Mouse (Mus musculus) CH12.LX (cell line): Measurements from ENCODE around the gene Acot7. TPM values are rescaled to one million over a fixed set of nuclear protein-coding genes. Genes with fewer than 3 reads are reported as not detected.

ENCODE experiments used
- DNase-seq: peaks from one replicate; pipeline ENCODE4 v3.0.0-alpha.2; 2013; ENCODE audit errors: extremely low read depth
- H3K27ac ChIP-seq: 2 replicates; pipeline ENCODE4 v1.5.1; 2012; ENCODE audit warnings: low read depth, mild to moderate bottlenecking, control low read depth, moderate library complexity; ENCODE audit not compliant: insufficient read depth
- H3K27me3 ChIP-seq: replicated peaks from 2 replicates; pipeline ENCODE3; 2012; ENCODE audit warnings: inconsistent platforms
- H3K36me3 ChIP-seq, 2 experiments: replicated peaks in 1 of 2; 2 replicates each; pipeline versions ENCODE3 to v1.6.1; 2012; ENCODE audit warnings: inconsistent platforms in 1 of 2, low read length in 1 of 2, mild to moderate bottlenecking in 1 of 2, mixed read lengths in 1 of 2, moderate library complexity in 1 of 2; ENCODE audit not compliant: control insufficient read depth in 1 of 2, insufficient read depth in 1 of 2
- H3K4me1 ChIP-seq, 2 experiments: 2 replicates each; pipeline ENCODE4 v1.6.1; 2012; ENCODE audit warnings: inconsistent platforms in 1 of 2, moderate library complexity in 1 of 2; ENCODE audit not compliant: insufficient read depth in 2 of 2, control insufficient read depth in 1 of 2
- H3K4me2 ChIP-seq: 2 replicates; pipeline ENCODE4 v1.6.1; 2012; ENCODE audit warnings: low read depth, mild to moderate bottlenecking, control low read depth; ENCODE audit not compliant: poor library complexity, insufficient read depth, severe bottlenecking
- H3K4me3 ChIP-seq, 3 experiments: fragments of 150-350 bp in 1 of 3; sonication (generic) in 1 of 3; replicated peaks in 1 of 3; 2 replicates each; pipeline versions ENCODE3 to v1.5.1; 2011 to 2012; ENCODE audit warnings: low read depth in 2 of 3, low read length in 2 of 3, mild to moderate bottlenecking in 2 of 3, moderate library complexity in 2 of 3, control low read depth in 1 of 3, improper control_type of control experiment in 1 of 3, inconsistent platforms in 1 of 3, mixed read lengths in 1 of 3; ENCODE audit not compliant: poor library complexity in 1 of 3
- H3K79me2 ChIP-seq: replicated peaks from 2 replicates; pipeline ENCODE4 v1.6.1; 2012; ENCODE audit warnings: mild to moderate bottlenecking, moderate library complexity; ENCODE audit not compliant: control insufficient read depth, poor library complexity, insufficient read depth, severe bottlenecking; ENCODE audit errors: extremely low read depth
- H3K9ac ChIP-seq: 2 replicates; pipeline ENCODE4 v1.6.1; 2012; ENCODE audit warnings: low read depth, mild to moderate bottlenecking, control low read depth, moderate library complexity; ENCODE audit not compliant: insufficient read depth
- H3K9me3 ChIP-seq: replicated peaks from 2 replicates; pipeline ENCODE3; 2012; ENCODE audit warnings: low read length, inconsistent platforms, mixed read lengths
- BHLHE40 ChIP-seq: IDR thresholded peaks from 2 replicates; pipeline ENCODE4 v1.6.1; 2011; ENCODE audit warnings: mild to moderate bottlenecking, low read depth, low read length, improper control_type of control experiment
- CHD1 ChIP-seq: IDR thresholded peaks from 2 replicates; pipeline ENCODE4 v1.6.1; 2012; ENCODE audit warnings: low read depth, low read length, improper control_type of control experiment, inconsistent platforms
- CHD2 ChIP-seq: IDR thresholded peaks from 2 replicates; pipeline ENCODE4 v1.6.1; 2011; ENCODE audit warnings: low read length, improper control_type of control experiment
- CTCF ChIP-seq, 2 experiments: IDR thresholded peaks in 1 of 2; conservative IDR thresholded peaks in 1 of 2; 2 replicates each; pipeline ENCODE4 v1.5.1; 2011 to 2012; ENCODE audit warnings: low read depth in 2 of 2, low read length in 2 of 2, improper control_type of control experiment in 1 of 2, inconsistent platforms in 1 of 2, mild to moderate bottlenecking in 1 of 2, moderate library complexity in 1 of 2
- E2F4 ChIP-seq: IDR thresholded peaks from 2 replicates; pipeline ENCODE4 v1.6.1; 2011; ENCODE audit warnings: low read depth, low read length, improper control_type of control experiment; ENCODE audit not compliant: insufficient replicate concordance
- EP300 ChIP-seq: IDR thresholded peaks from 2 replicates; pipeline ENCODE4 v1.6.1; 2011; ENCODE audit warnings: low read length, improper control_type of control experiment
- ETS1 ChIP-seq: conservative IDR thresholded peaks from 2 replicates; pipeline ENCODE4 v1.6.1; 2012; ENCODE audit warnings: low read depth, mild to moderate bottlenecking, inconsistent platforms, low read length, improper control_type of control experiment, moderate library complexity
- HCFC1 ChIP-seq: IDR thresholded peaks from 2 replicates; pipeline ENCODE4 v1.6.1; 2012; ENCODE audit warnings: low read depth, mild to moderate bottlenecking, inconsistent platforms, low read length, improper control_type of control experiment
- IRF4 ChIP-seq: IDR thresholded peaks from 2 replicates; pipeline ENCODE4 v1.6.1; 2014; ENCODE audit warnings: low read depth, mild to moderate bottlenecking, inconsistent platforms, low read length, improper control_type of control experiment
- JUN ChIP-seq: IDR thresholded peaks from 2 replicates; pipeline ENCODE4 v1.6.1; 2011; ENCODE audit warnings: low read depth, mild to moderate bottlenecking, low read length, improper control_type of control experiment, moderate library complexity; ENCODE audit not compliant: insufficient read depth
- KAT2A ChIP-seq: IDR thresholded peaks from 2 replicates; pipeline ENCODE4 v1.6.1; 2012; ENCODE audit warnings: low read length, improper control_type of control experiment, inconsistent platforms; ENCODE audit not compliant: insufficient replicate concordance
- MAFK ChIP-seq: IDR thresholded peaks from 2 replicates; pipeline ENCODE4 v1.6.1; 2011; ENCODE audit warnings: low read length, improper control_type of control experiment; ENCODE audit not compliant: insufficient replicate concordance
- MEF2A ChIP-seq: IDR thresholded peaks from 2 replicates; pipeline ENCODE4 v1.6.1; 2014; ENCODE audit warnings: low read depth, mild to moderate bottlenecking, inconsistent platforms, low read length, improper control_type of control experiment, borderline replicate concordance
- MYC ChIP-seq: IDR thresholded peaks from 2 replicates; pipeline ENCODE4 v1.6.1; 2011; ENCODE audit warnings: low read depth, mild to moderate bottlenecking, improper control_type of control experiment, low read length
- NELFE ChIP-seq: IDR thresholded peaks from 2 replicates; pipeline ENCODE4 v1.6.1; 2011; ENCODE audit warnings: low read depth, low read length, improper control_type of control experiment
- POLR2A ChIP-seq: IDR thresholded peaks from 2 replicates; pipeline ENCODE4 v1.6.1; 2011; ENCODE audit warnings: low read depth, mild to moderate bottlenecking, improper control_type of control experiment, low read length
- RCOR1 ChIP-seq: conservative IDR thresholded peaks from 2 replicates; pipeline ENCODE4 v1.6.1; 2012; ENCODE audit warnings: low read depth, mild to moderate bottlenecking, inconsistent platforms, low read length, improper control_type of control experiment
- SMC3 ChIP-seq: IDR thresholded peaks from 2 replicates; pipeline ENCODE4 v1.6.1; 2011; ENCODE audit warnings: low read depth, low read length, improper control_type of control experiment
- TCF12 ChIP-seq: IDR thresholded peaks from 2 replicates; pipeline ENCODE4 v1.6.1; 2014; ENCODE audit warnings: low read depth, mild to moderate bottlenecking, inconsistent platforms, low read length, improper control_type of control experiment
- UBTF ChIP-seq: IDR thresholded peaks from 2 replicates; pipeline ENCODE4 v1.6.1; 2012; ENCODE audit warnings: low read depth, mild to moderate bottlenecking, inconsistent platforms, low read length, improper control_type of control experiment, moderate library complexity
- USF2 ChIP-seq: conservative IDR thresholded peaks from 2 replicates; pipeline ENCODE4 v1.6.1; 2011; ENCODE audit warnings: low read depth, low read length, improper control_type of control experiment
- ZKSCAN1 ChIP-seq: IDR thresholded peaks from 2 replicates; pipeline ENCODE4 v1.6.1; 2012; ENCODE audit warnings: low read depth, inconsistent platforms, low read length, improper control_type of control experiment, borderline replicate concordance
- ZNF384 ChIP-seq: IDR thresholded peaks from 2 replicates; pipeline ENCODE4 v1.6.1; 2012; ENCODE audit warnings: low read depth, low read length, improper control_type of control experiment, inconsistent platforms
- dilution Hi-C: fragments of 300-500 bp; cut with MboI; formaldehyde crosslinking; loops from 2 replicates; pipeline ENCODE4 v1.14.3; 2020; ENCODE audit warnings: low sequenced_read_pairs; ENCODE audit not compliant: extremely low pct_unique_long_range_greater_than_20kb, extremely low pct_ligation_motif_present
- in situ Hi-C: fragments of 300-500 bp; cut with MboI; formaldehyde crosslinking; loops from 3 replicates; pipeline ENCODE4 v1.14.3; 2019; ENCODE audit warnings: low sequenced_read_pairs, low pct_ligation_motif_present, low pct_unique_long_range_greater_than_20kb, mixed read lengths
- polyA plus RNA-seq: library from polyadenylated mRNA; unstranded; fragments of >175 nt; gene quantifications from 2 replicates; pipeline ENCODE4 v1.2.1, GENCODE M21; 2012; ENCODE audit warnings: low read depth; ENCODE audit not compliant: insufficient read length
- total RNA-seq, 2 experiments: library from RNA; depleted of rRNA; stranded (reverse); fragments of 300-350 nt in 1 of 2; fragments of >200 nt in 1 of 2; gene quantifications; 2 replicates each; pipeline ENCODE4 v1.2.3; 2012 to 2014

Acot7 gene
- total and polyA plus RNA-seq, 3 experiments = 29.0 to 71.1 (median 61.6) TPM

DNA sequence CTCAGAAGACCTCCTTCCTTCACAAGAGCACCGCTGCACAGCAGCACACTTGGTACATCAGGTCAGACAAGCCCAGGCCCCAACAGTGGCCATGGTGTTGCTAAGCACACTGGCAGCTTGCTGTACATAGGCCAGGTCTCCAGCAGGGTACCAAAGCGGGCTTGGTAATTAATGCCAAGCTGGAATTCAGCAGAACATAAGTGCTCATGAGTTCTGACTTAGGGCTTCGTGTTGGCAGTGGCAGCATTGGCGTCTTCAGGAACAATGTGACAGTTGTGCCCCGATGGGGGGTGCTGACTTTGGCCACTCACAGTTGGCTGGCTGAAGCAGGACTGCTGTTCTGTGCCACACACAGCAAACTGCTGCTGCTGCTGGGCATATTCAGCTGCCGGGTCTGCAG lies 126.8 kb downstream of the Acot7 start:
- Histone ChIP-seq H3K27ac (no peak overlapping the region), H3K79me2 (no peaks in the 10 kb centered on the region), H3K9ac (no peak overlapping the region), H3K27me3 (no peaks in the 10 kb centered on the region), H3K4me1 (peaks cover 0 to 6% of the 10 kb centered on the region in 2 experiments; a peak in 1 of 4 replicates), H3K36me3 (peaks cover 47 to 91% of the 10 kb centered on the region in 2 experiments), H3K9me3 (no peaks in the 10 kb centered on the region), H3K4me3 (no peak overlapping the region), H3K4me2 (no peak overlapping the region)
- dilution Hi-C loops = no loop called here
- no peak for DNase-seq
- in situ Hi-C loops = no loop called here
- TF ChIP-seq CTCF (conservative IDR thresholded peaks at IDR 0.05 in 1 of 2, IDR thresholded peaks at IDR 0.05 in 1 of 2; ENCODE audit: low read depth in 2 of 2, low read length in 2 of 2) = no peak
- TF ChIP-seq EP300 = no peak
- TF ChIP-seq JUN = no peak
- no peak for TF ChIP-seq CHD2
- no peak for TF ChIP-seq E2F4
- TF ChIP-seq TCF12 = no peak
- TF ChIP-seq HCFC1 = no peak
- TF ChIP-seq UBTF = no peak

DNA sequence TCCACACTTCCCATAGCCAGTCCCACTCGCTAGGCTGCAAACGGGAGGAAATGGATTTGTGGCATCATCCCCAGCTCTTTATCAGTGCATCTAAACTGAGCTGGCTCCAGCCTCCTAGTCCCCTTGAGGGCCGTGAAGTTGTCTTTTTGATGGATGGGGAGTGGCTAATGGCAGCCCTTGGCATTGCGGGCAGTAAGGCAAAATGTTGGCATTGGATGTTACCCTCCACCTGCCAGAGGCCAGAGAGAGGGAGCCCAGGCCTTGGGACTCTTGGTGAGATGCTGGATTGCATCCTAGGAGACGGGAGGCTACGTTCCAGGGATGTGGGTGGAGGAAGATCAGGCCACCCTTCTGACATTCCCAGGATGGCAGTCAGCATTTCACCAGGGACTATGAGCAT lies 128.1 kb downstream of the Acot7 start:
- Histone ChIP-seq H3K79me2 (no peaks in the 10 kb centered on the region), H3K27ac (no peak overlapping the region), H3K9me3 (no peaks in the 10 kb centered on the region), H3K4me1 (no peaks in the 10 kb centered on the region), H3K9ac (no peak overlapping the region), H3K4me2 (no peak overlapping the region), H3K36me3 (peaks cover 37 to 79% of the 10 kb centered on the region in 2 experiments), H3K4me3 (no peak overlapping the region), H3K27me3 (no peaks in the 10 kb centered on the region)
- dilution Hi-C loops = no loop called here
- TF ChIP-seq BHLHE40 (no peak), ETS1 (no peak), MEF2A (no peak), MYC (no peak), MAFK (no peak), ZKSCAN1 (no peak), NELFE (no peak)
- DNase-seq = no peak
- in situ Hi-C loops = no loop called here

GRCm38 (mm10) chr4:152307542-152307941 lies 129.6 kb downstream of the Acot7 start:
- H3K9me3 ChIP-seq = no peaks in the 10 kb centered on the region
- no peak overlapping the region for H3K27ac ChIP-seq
- H3K4me2 ChIP-seq = no peak overlapping the region
- DNase-seq = no peak
- peaks cover 23 to 63% of the 10 kb centered on the region in 2 experiments for H3K36me3 ChIP-seq
- H3K4me1 ChIP-seq = no peaks in the 10 kb centered on the region
- in situ Hi-C loops (no loop called here), dilution Hi-C loops (no loop called here)
- no peaks in the 10 kb centered on the region for H3K79me2 ChIP-seq
- no peak for TF ChIP-seq CHD1
- TF ChIP-seq ZKSCAN1 = no peak
- TF ChIP-seq IRF4 = no peak
- no peak for TF ChIP-seq EP300
- TF ChIP-seq MYC = no peak
- no peak for TF ChIP-seq RCOR1
- no peak for TF ChIP-seq SMC3
- TF ChIP-seq HCFC1 = no peak
- no peak for TF ChIP-seq ZNF384
- TF ChIP-seq POLR2A = no peak
- TF ChIP-seq USF2 = no peak
- no peak for TF ChIP-seq KAT2A
- TF ChIP-seq MEF2A = no peak
- H3K9ac ChIP-seq = no peak overlapping the region
- no peak overlapping the region for H3K4me3 ChIP-seq
- H3K27me3 ChIP-seq = no peaks in the 10 kb centered on the region
